Mouse (Mus musculus): Measurements from ENCODE around the gene Dctpp1.
A peak's percentile ranks its signal among the peaks of the same experiment; 100 is the strongest.
"Not testable (repeated sequence)": the region's sequence is repeated elsewhere in the genome, so short reads cannot be mapped to it uniquely, and the experiment has no call there.

The Dctpp1 gene

DNA sequence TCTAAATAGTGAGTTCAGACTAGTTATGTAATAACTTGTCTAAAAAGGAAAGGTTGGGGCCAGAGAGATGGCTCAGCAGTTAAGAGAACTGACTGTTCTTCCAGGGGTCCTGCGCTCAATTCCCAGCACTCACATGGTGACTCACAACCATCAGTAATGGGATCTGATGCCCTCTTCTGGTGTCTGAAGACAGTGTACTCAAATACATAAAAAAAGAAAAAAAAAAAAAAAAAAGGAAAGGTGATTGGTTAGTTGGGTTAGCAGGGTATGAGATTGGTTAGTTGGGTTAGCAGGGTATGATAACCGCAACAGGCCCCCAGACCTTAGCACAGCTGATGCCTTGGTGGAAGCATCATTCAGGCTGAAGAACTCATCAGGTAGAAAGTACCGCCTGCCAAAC, 3.0 kb upstream of the Dctpp1 start:
- no peak for DNase-seq

- peak; percentile 53 for DNase-seq
Observed at GRCm38 (mm10) chr7:127262218-127262961, 1.9 kb upstream of the Dctpp1 start.

GRCm38 (mm10) chr7:127259186-127259905, 1.2 kb downstream of the Dctpp1 start:
- DNase-seq = no peak

DNA sequence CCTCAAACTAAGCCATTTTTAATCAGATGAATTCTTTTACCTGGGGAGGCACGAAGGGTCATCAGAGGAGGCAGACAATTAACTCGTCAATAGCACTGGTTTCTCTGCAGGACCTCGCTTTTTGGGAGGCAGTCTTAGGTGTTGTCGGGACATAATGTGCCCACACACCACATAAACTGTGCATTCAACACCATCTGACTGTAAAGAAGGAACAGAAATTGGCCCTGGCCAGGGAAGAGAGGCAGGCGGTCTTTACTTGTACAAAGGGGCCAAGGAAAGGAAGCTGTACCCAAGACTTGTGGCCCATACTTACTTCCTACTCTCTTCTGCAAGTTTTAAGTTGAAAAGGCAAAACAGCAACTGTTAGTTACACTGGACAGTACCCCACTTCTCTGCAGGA, 4.0 kb downstream of the Dctpp1 start:
- DNase-seq = no peak

DNA sequence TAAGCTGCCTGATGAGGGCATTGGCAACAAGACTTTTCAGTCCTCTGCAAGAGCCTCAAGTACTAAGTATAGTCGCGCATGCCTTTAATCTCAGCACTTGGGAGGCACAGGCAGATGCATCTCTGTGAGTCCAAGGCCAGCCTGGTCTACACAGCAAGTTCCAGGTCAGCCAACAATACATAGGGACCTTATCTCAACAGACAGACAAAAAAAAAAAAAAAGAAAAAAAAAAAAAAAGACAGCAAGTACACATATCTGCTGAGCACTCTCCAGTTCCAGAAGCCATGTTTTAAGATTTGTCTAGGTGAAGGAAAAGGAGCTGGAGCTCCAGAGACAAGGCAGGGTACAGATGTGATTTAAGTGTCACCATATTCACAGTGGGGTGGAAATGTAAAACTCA, 4.5 kb downstream of the Dctpp1 start:
- no peak for DNase-seq

DNA sequence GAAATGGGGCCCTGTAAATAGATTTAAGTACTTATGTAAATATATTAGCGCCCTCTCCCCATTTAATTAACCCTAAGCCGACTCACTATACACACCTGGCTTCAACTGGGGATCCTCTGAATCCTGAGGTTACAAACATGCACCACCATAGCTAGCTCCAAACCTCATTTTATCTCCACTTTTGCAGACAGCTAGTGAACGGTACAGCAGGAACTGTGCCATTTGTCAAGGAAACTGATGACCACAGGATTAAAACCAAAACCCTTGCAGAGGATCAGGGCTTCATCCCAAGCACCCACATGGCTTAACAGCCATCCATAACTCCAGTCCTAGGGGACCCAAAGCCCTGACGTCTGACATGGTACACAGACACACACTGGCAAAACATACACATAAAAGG, 5.5 kb downstream of the Dctpp1 start:
- DNase-seq = no peak

DNA sequence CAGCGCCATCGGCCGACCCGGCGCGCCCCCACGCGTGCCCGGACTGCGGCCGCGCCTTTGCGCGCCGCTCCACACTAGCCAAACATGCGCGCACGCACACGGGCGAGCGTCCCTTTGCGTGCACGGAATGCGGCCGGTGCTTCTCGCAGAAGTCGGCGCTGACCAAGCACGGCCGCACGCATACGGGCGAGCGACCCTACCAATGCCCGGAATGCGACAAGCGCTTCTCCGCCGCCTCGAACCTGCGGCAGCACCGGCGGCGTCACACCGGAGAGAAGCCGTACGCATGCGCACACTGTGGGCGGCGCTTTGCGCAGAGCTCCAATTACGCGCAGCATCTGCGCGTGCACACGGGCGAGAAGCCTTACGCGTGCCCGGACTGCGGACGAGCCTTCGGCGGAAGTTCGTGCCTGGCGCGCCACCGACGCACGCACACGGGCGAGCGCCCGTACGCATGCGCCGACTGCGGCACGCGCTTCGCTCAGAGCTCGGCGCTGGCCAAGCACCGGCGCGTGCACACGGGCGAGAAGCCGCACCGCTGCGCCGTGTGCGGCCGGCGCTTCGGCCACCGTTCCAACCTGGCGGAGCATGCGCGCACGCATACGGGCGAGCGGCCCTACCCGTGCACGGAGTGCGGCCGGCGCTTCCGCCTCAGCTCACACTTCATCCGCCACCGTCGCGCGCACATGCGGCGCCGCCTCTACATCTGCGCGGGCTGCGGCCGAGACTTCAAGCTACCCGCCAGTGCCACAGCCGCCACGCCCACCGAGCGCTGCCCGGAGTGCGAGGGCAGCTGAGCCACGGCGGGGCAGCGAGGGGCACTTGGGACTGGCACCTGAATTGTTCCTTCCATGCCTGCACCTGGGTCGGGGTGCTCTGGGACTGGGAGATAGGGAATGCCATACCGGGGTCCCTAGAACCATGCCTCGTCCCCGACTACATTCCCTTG, 6.4 kb downstream of the Dctpp1 start:
- DNase-seq = peak; percentile 96

DNA sequence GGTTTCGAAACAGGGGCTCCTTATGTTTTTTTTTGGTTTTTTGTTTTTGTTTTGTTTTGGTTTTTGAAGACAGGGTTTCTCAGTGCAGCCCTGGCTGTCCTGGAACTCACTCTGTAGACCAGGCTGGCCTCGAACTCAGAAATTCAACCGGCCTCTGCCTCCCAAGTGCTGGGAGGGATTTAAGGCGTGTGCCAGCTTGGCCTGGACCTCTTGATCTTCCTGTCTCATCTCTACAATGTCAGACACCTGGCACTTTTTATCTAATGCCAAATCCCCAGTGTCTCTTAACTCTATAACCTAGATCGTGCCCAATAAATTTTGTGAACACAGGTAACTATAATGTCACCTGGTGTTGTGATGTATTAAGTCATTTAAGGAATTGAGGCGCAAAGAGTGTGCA, 7.2 kb downstream of the Dctpp1 start:
- no peak for DNase-seq

- DNase-seq = peak; percentile 36
Observed at GRCm38 (mm10) chr7:127252414-127252813, 8.1 kb downstream of the Dctpp1 start.

GRCm38 (mm10) chr7:127250511-127250910, 10.0 kb downstream of the Dctpp1 start:
- DNase-seq = not testable (repeated sequence)

DNA sequence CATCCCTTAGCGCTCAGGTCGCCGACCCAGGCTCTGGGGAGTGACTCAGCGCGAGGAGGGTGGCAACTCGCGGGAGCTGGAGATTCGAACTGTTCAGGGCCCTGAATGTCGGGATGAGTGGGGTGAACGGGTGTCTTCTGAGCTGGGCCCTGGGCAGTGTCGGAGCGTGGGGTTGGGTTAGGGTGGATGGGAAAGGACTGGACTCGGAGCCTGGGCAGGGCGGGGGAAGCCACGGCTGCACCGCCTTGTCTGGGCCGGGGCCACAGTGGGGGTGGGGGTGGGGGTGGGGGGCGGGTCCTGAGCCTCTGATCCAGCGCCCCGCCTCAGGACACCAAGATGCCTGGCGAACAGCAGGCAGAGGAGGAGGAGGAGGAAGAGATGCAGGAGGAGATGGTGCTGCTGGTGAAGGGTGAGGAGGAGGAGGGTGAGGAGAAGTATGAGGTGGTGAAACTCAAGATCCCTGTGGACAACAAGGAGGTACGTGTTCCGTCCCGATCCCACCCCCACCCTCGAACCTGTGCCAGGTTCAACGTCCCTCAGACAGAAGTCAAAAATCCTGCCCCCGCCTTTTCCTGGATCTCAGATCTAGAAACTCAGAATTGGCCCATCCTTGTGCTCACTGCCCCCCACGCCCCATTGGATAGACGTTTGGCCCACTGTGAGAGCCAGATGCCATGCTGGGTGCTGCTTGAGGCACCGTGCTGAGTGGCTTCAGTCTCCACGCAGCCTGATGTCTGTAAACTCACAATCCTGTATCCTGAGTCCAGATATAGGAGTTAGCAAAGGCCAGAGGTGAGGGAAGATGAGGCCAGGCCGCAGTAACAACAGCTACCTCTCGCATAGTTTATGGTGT, 15.6 kb downstream of the Dctpp1 start:
- peak; percentile 62 for DNase-seq

- DNase-seq = peak; percentile 98
Observed at GRCm38 (mm10) chr7:127243870-127244657, 16.4 kb downstream of the Dctpp1 start, which contains the start of gene Zfp771. Zfp771 (plus strand) TSS chr7:127244274.

DNA sequence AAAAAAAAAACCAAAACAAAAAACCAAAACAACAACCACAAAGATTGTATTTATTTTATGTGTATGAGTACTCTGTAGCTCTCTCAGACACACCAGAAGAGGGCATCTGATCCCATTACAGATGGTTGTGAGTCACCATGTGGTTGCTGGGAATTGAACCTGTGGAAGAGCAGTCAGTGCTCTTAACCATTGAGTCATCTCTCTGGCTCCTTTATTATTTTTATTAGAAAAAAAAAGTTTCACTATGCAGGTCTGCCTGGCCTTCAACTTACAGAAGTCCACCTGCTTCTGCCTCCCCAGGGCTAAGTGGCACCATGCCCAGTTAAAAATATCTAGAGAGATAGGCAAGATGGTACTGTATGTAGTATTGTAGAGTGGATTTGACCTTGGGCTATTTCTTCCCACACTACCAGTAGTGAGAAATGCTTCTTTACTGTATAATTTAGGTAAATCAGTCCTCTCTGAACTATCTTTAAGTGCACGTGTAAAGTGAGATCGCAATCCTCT, 17.1 kb downstream of the Dctpp1 start:
- DNase-seq = no peak

DNA sequence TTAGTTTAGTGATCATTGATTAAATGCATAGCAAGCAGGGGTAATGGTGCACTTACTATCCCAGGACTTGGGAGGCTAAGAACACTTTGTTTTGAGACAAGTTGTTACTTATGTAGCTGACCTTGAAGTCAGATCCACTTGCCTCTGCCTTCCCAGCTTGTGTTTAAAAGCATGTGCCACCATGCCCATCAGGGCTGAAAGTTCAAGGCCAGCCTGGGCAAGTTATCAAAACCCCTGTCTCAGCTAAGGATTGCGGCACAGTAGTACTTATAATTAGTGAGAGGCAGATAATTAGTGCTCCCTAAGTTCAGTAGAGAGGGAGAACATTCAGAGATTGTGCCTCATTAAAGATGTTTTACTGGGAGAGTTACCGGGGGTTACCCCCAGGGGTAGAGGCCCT, 25.7 kb downstream of the Dctpp1 start:
- no peak for DNase-seq

DNA sequence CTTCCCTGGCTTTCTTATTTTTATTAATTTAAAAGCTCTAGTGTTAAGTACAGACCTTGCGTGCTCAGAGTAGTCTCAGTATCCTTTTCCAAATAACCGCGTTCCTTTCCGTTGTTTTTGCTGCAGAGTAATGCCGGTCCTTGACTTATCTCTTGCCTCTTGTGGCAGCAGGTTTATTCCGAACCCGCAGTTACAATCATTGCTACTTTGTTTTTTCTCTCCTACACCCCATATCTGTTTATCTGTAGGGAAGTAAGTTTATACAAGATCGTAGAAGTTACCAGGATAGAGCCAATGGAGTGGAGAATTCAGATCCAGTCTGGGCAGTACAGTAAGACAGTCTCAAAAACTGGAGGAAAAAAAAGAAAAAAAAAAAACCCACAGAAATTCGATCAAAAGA, 26.7 kb downstream of the Dctpp1 start:
- DNase-seq = no peak

- DNase-seq = peak; percentile 36
Observed at GRCm38 (mm10) chr7:127233368-127233749, 27.1 kb downstream of the Dctpp1 start.

- DNase-seq = peak; percentile 86
Observed at GRCm38 (mm10) chr7:127232622-127233367, 27.7 kb downstream of the Dctpp1 start, which contains the start of the genes Zfp553 and Sept1. Zfp553 (plus strand) TSS chr7:127233061. Sept1 (minus strand) TSS chr7:127233130.

- DNase-seq = no peak
Observed at GRCm38 (mm10) chr7:127231826-127232621, 28.5 kb downstream of the Dctpp1 start.

DNA sequence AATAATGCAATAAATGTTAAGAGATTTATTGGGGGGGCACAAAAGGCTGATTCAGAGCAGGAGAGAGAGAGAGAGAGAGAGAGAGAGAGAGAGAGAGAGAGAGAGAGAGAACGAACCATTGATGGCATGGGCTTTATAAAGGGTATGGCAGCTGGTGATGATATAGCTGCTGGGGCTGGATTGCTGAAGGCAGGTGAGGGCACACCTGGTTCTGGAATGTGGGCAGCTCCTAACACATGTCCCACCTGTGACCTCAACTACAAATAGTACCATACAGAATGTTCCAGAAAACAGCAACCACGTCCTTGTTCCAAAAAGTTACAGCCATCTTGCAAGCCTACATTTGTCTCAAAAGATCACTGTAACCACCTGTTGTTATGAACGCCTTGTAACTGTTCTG, 29.1 kb downstream of the Dctpp1 start:
- no peak for DNase-seq
